Mouse (Mus musculus) A20 (cell line): ENCODE data around the gene Ncoa3.

ENCODE experiments used
- DNase-seq: peaks from one replicate; pipeline ENCODE4 v3.0.0-alpha.2; 2011; ENCODE audit warnings: low read depth, low spot score

Ncoa3 gene

GRCm38 (mm10) chr2:166077371-166077770 lies 84.9 kb downstream of the Ncoa3 start:
- DNase-seq = no peak

- no peak for DNase-seq
These were observed 86.8 kb downstream of the Ncoa3 start for GRCm38 (mm10) chr2:166079231-166079630.

- DNase-seq = peak; percentile 22
These were observed 87.8 kb downstream of the Ncoa3 start for GRCm38 (mm10) chr2:166079961-166080885.

- DNase-seq = no peak
These were observed 88.7 kb downstream of the Ncoa3 start for GRCm38 (mm10) chr2:166080967-166081750.

- DNase-seq = peak; percentile 75
These were observed 89.8 kb downstream of the Ncoa3 start for GRCm38 (mm10) chr2:166082193-166082592.

- no peak for DNase-seq
These were observed 90.2 kb downstream of the Ncoa3 start for GRCm38 (mm10) chr2:166082661-166083060.

GRCm38 (mm10) chr2:166083542-166084031 lies 91.2 kb downstream of the Ncoa3 start:
- DNase-seq = peak; percentile 16

GRCm38 (mm10) chr2:166084111-166084510 lies 91.7 kb downstream of the Ncoa3 start:
- no peak for DNase-seq

- peak; percentile 57 for DNase-seq
These were observed 92.5 kb downstream of the Ncoa3 start for GRCm38 (mm10) chr2:166084964-166085363.

- DNase-seq = no peak
These were observed 93.3 kb downstream of the Ncoa3 start for GRCm38 (mm10) chr2:166085780-166086179.

- DNase-seq = no peak
These were observed 94.2 kb downstream of the Ncoa3 start for GRCm38 (mm10) chr2:166086457-166087233.

- no peak for DNase-seq
These were observed 96.6 kb downstream of the Ncoa3 start for GRCm38 (mm10) chr2:166088991-166089390.

- no peak for DNase-seq
These were observed 97.7 kb downstream of the Ncoa3 start for GRCm38 (mm10) chr2:166090131-166090581.

GRCm38 (mm10) chr2:166091599-166091998 lies 99.2 kb downstream of the Ncoa3 start:
- DNase-seq = no peak

- no peak for DNase-seq
These were observed 100.0 kb downstream of the Ncoa3 start for GRCm38 (mm10) chr2:166092412-166092811.

- DNase-seq = no peak
These were observed 103.9 kb downstream of the Ncoa3 start for GRCm38 (mm10) chr2:166096300-166096699.

- DNase-seq = no peak
These were observed 104.4 kb downstream of the Ncoa3 start for GRCm38 (mm10) chr2:166096834-166097233.

- DNase-seq = peak; percentile 66
These were observed 105.2 kb downstream of the Ncoa3 start for GRCm38 (mm10) chr2:166097443-166098291.

- no peak for DNase-seq
These were observed 106.0 kb downstream of the Ncoa3 start for GRCm38 (mm10) chr2:166098292-166098933.
